Mouse (Mus musculus): Measurements from ENCODE around the gene Ccr4. TPM values are rescaled to one million over a fixed set of nuclear protein-coding genes. Genes with fewer than 3 reads are reported as not detected.
A peak's percentile ranks its signal among the peaks of the same experiment; 100 is the strongest.

Ccr4 gene
- polyA plus RNA-seq, 1 experiment: 88.6 TPM

GRCm38 (mm10) chr9:114468701-114469100, 36.0 kb downstream of the Ccr4 start:
- Histone ChIP-seq H3K27me3 (ENCODE audit: control insufficient read depth, insufficient read depth, low read length) (no peaks in the 10 kb centered on the region), H3K4me3 (ENCODE audit: control insufficient read depth, insufficient read depth, low read length) (no peak overlapping the region), H3K4me1 (replicated peaks; ENCODE audit: control insufficient read depth, insufficient read depth, low read length) (no peaks in the 10 kb centered on the region), H3K27ac (ENCODE audit: control insufficient read depth, insufficient read depth, low read length) (no peak overlapping the region), H3K36me3 (ENCODE audit: control insufficient read depth, insufficient read depth, low read length) (peaks cover 4% of the 10 kb centered on the region; the same call in 1 of the 2 replicates)
- WGBS: 98% methylated on average over 4 of the region's 4 CpGs
- DNase-seq: no peak
- TF ChIP-seq POLR2A (IDR thresholded peaks at IDR 0.05; ENCODE audit: control insufficient read depth, extremely low read depth, insufficient read depth, low read length, poor library complexity) (no peak), CTCF (IDR thresholded peaks at IDR 0.05; ENCODE audit: borderline replicate concordance, control insufficient read depth, extremely low read depth, insufficient read depth, low read length, poor library complexity) (no peak)

- no peak for DNase-seq
- 95% methylated on average over 5 of the region's 5 CpGs for WGBS
- H3K27me3 ChIP-seq (ENCODE audit: control insufficient read depth, insufficient read depth, low read length): no peaks in the 10 kb centered on the region
Observed at GRCm38 (mm10) chr9:114468217-114468616, 36.5 kb downstream of the Ccr4 start.

GRCm38 (mm10) chr9:114466871-114467270, 37.8 kb downstream of the Ccr4 start:
- Histone ChIP-seq H3K36me3 (ENCODE audit: control insufficient read depth, insufficient read depth, low read length) (peaks cover 4% of the 10 kb centered on the region; the same call in 1 of the 2 replicates), H3K27me3 (ENCODE audit: control insufficient read depth, insufficient read depth, low read length) (no peaks in the 10 kb centered on the region), H3K4me3 (ENCODE audit: control insufficient read depth, insufficient read depth, low read length) (no peak overlapping the region), H3K4me1 (replicated peaks; ENCODE audit: control insufficient read depth, insufficient read depth, low read length) (peaks cover 10% of the 10 kb centered on the region), H3K27ac (ENCODE audit: control insufficient read depth, insufficient read depth, low read length) (no peak overlapping the region)
- 93% methylated on average over 7 of the region's 7 CpGs for WGBS
- DNase-seq: no peak
- TF ChIP-seq CTCF (IDR thresholded peaks at IDR 0.05; ENCODE audit: borderline replicate concordance, control insufficient read depth, extremely low read depth, insufficient read depth, low read length, poor library complexity) (no peak), POLR2A (IDR thresholded peaks at IDR 0.05; ENCODE audit: control insufficient read depth, extremely low read depth, insufficient read depth, low read length, poor library complexity) (no peak)

More at GRCm38 (mm10) chr9:114468217-114468616, 36.5 kb downstream of the Ccr4 start:
- Histone ChIP-seq H3K4me1 (replicated peaks; ENCODE audit: control insufficient read depth, insufficient read depth, low read length) (no peaks in the 10 kb centered on the region), H3K4me3 (ENCODE audit: control insufficient read depth, insufficient read depth, low read length) (no peak overlapping the region), H3K36me3 (ENCODE audit: control insufficient read depth, insufficient read depth, low read length) (peaks cover 4% of the 10 kb centered on the region; the same call in 1 of the 2 replicates), H3K27ac (ENCODE audit: control insufficient read depth, insufficient read depth, low read length) (no peak overlapping the region)
- TF ChIP-seq POLR2A (IDR thresholded peaks at IDR 0.05; ENCODE audit: control insufficient read depth, extremely low read depth, insufficient read depth, low read length, poor library complexity) (no peak), CTCF (IDR thresholded peaks at IDR 0.05; ENCODE audit: borderline replicate concordance, control insufficient read depth, extremely low read depth, insufficient read depth, low read length, poor library complexity) (no peak)

- TF ChIP-seq POLR2A (IDR thresholded peaks at IDR 0.05; ENCODE audit: control insufficient read depth, extremely low read depth, insufficient read depth, low read length, poor library complexity) (no peak), CTCF (IDR thresholded peaks at IDR 0.05; ENCODE audit: borderline replicate concordance, control insufficient read depth, extremely low read depth, insufficient read depth, low read length, poor library complexity) (no peak)
- no peak for DNase-seq
- no peak overlapping the region for H3K4me3 ChIP-seq (ENCODE audit: control insufficient read depth, insufficient read depth, low read length)
- no peak overlapping the region for H3K27ac ChIP-seq (ENCODE audit: control insufficient read depth, insufficient read depth, low read length)
- 91% methylated on average over 6 of the region's 6 CpGs for WGBS
- H3K4me1 ChIP-seq (replicated peaks; ENCODE audit: control insufficient read depth, insufficient read depth, low read length): peaks cover 10% of the 10 kb centered on the region
- H3K36me3 ChIP-seq (ENCODE audit: control insufficient read depth, insufficient read depth, low read length): peaks cover 4% of the 10 kb centered on the region; the same call in 1 of the 2 replicates
- H3K27me3 ChIP-seq (ENCODE audit: control insufficient read depth, insufficient read depth, low read length): no peaks in the 10 kb centered on the region
Observed at GRCm38 (mm10) chr9:114465442-114465841, 39.3 kb downstream of the Ccr4 start.

GRCm38 (mm10) chr9:114462569-114462968, 42.1 kb downstream of the Ccr4 start:
- no peak overlapping the region for H3K4me3 ChIP-seq (ENCODE audit: control insufficient read depth, insufficient read depth, low read length)
- no peak overlapping the region for H3K27ac ChIP-seq (ENCODE audit: control insufficient read depth, insufficient read depth, low read length)
- H3K36me3 ChIP-seq (ENCODE audit: control insufficient read depth, insufficient read depth, low read length): peaks cover 9% of the 10 kb centered on the region
- 19% methylated on average over 7 of the region's 7 CpGs for WGBS
- TF ChIP-seq POLR2A (IDR thresholded peaks at IDR 0.05; ENCODE audit: control insufficient read depth, extremely low read depth, insufficient read depth, low read length, poor library complexity) (no peak), CTCF (IDR thresholded peaks at IDR 0.05; ENCODE audit: borderline replicate concordance, control insufficient read depth, extremely low read depth, insufficient read depth, low read length, poor library complexity) (no peak)
- peaks cover 13% of the 10 kb centered on the region for H3K4me1 ChIP-seq (replicated peaks; ENCODE audit: control insufficient read depth, insufficient read depth, low read length)
- peak; percentile 28 for DNase-seq
- no peaks in the 10 kb centered on the region for H3K27me3 ChIP-seq (ENCODE audit: control insufficient read depth, insufficient read depth, low read length)

- no peak overlapping the region for H3K4me3 ChIP-seq (ENCODE audit: control insufficient read depth, insufficient read depth, low read length)
- H3K36me3 ChIP-seq (ENCODE audit: control insufficient read depth, insufficient read depth, low read length): peaks cover 16% of the 10 kb centered on the region
- H3K4me1 ChIP-seq (replicated peaks; ENCODE audit: control insufficient read depth, insufficient read depth, low read length): peaks cover 26% of the 10 kb centered on the region
- H3K27me3 ChIP-seq (ENCODE audit: control insufficient read depth, insufficient read depth, low read length): no peaks in the 10 kb centered on the region
- no peak overlapping the region for H3K27ac ChIP-seq (ENCODE audit: control insufficient read depth, insufficient read depth, low read length)
- DNase-seq: no peak
- TF ChIP-seq POLR2A (IDR thresholded peaks at IDR 0.05; ENCODE audit: control insufficient read depth, extremely low read depth, insufficient read depth, low read length, poor library complexity) (no peak), CTCF (IDR thresholded peaks at IDR 0.05; ENCODE audit: borderline replicate concordance, control insufficient read depth, extremely low read depth, insufficient read depth, low read length, poor library complexity) (no peak)
- WGBS: 55% methylated on average over 3 of the region's 3 CpGs
Observed at GRCm38 (mm10) chr9:114458436-114458835, 46.3 kb downstream of the Ccr4 start.

- Histone ChIP-seq H3K4me1 (replicated peaks; ENCODE audit: control insufficient read depth, insufficient read depth, low read length) (peaks cover 38% of the 10 kb centered on the region), H3K36me3 (ENCODE audit: control insufficient read depth, insufficient read depth, low read length) (peaks cover 16% of the 10 kb centered on the region), H3K27me3 (ENCODE audit: control insufficient read depth, insufficient read depth, low read length) (no peaks in the 10 kb centered on the region), H3K27ac (ENCODE audit: control insufficient read depth, insufficient read depth, low read length) (no peak overlapping the region), H3K4me3 (ENCODE audit: control insufficient read depth, insufficient read depth, low read length) (no peak overlapping the region)
- no peak for TF ChIP-seq CTCF (IDR thresholded peaks at IDR 0.05; ENCODE audit: borderline replicate concordance, control insufficient read depth, extremely low read depth, insufficient read depth, low read length, poor library complexity)
- TF ChIP-seq POLR2A (IDR thresholded peaks at IDR 0.05; ENCODE audit: control insufficient read depth, extremely low read depth, insufficient read depth, low read length, poor library complexity): no peak
- WGBS: 99% methylated on average over 2 of the region's 2 CpGs
- DNase-seq: no peak
Observed at GRCm38 (mm10) chr9:114455420-114455819, 49.3 kb downstream of the Ccr4 start.
